Mouse (Mus musculus): ENCODE measurements around the gene Rif1. TPM values are rescaled to one million over a fixed set of nuclear protein-coding genes. Genes with fewer than 3 reads are reported as not detected.

Rif1 gene
- polyA plus RNA-seq, 1 experiment from 2014 or later = 24.3 TPM

GRCm38 (mm10) chr2:52057681-52058080 lies 15.0 kb upstream of the Rif1 start:
- H3K9me3 ChIP-seq (replicated peaks; ENCODE audit: low read length) = no peaks in the 10 kb centered on the region
- H3K4me2 ChIP-seq (ENCODE audit: low read length) = no peak overlapping the region
- no peak overlapping the region for H3K27ac ChIP-seq
- TF ChIP-seq CTCF (IDR thresholded peaks at IDR 0.05; ENCODE audit: low read depth) = no peak
- no peaks in the 10 kb centered on the region for H3K27me3 ChIP-seq (ENCODE audit: insufficient read depth, low read length)
- no peak overlapping the region for H3K4me3 ChIP-seq (replicated peaks; ENCODE audit: low read depth, low read length)
- DNase-seq (ENCODE audit: low spot score) (no peak), ATAC-seq (replicated peaks; ENCODE audit: low FRiP score, low read depth) (no peak)
- H3K9ac ChIP-seq (ENCODE audit: low read depth, low read length) = no peak overlapping the region
- H3K4me1 ChIP-seq (replicated peaks; ENCODE audit: insufficient read depth, low read length) = no peaks in the 10 kb centered on the region
- H3K36me3 ChIP-seq (ENCODE audit: insufficient read depth, low read length) = no peaks in the 10 kb centered on the region

- Histone ChIP-seq H3K4me2 (ENCODE audit: low read length) (no peak overlapping the region), H3K27ac (no peak overlapping the region), H3K4me1 (replicated peaks; ENCODE audit: insufficient read depth, low read length) (no peaks in the 10 kb centered on the region), H3K9ac (ENCODE audit: low read depth, low read length) (no peak overlapping the region), H3K4me3 (replicated peaks; ENCODE audit: low read depth, low read length) (no peak overlapping the region), H3K27me3 (ENCODE audit: insufficient read depth, low read length) (no peaks in the 10 kb centered on the region), H3K9me3 (replicated peaks; ENCODE audit: low read length) (no peaks in the 10 kb centered on the region), H3K36me3 (ENCODE audit: insufficient read depth, low read length) (no peaks in the 10 kb centered on the region)
- TF ChIP-seq CTCF (IDR thresholded peaks at IDR 0.05; ENCODE audit: low read depth) = no peak
- no peak for DNase-seq (ENCODE audit: low spot score)
- 75% methylated on average over 1 of the region's 1 CpGs for WGBS
- no peak for ATAC-seq (replicated peaks; ENCODE audit: low FRiP score, low read depth)
These were observed 4.0 kb upstream of the Rif1 start for GRCm38 (mm10) chr2:52068641-52069040.

GRCm38 (mm10) chr2:52070816-52071215 lies 1.8 kb upstream of the Rif1 start:
- H3K4me1 ChIP-seq (replicated peaks; ENCODE audit: insufficient read depth, low read length) = no peaks in the 10 kb centered on the region
- H3K4me3 ChIP-seq (replicated peaks; ENCODE audit: low read depth, low read length) = no peak overlapping the region
- no peaks in the 10 kb centered on the region for H3K9me3 ChIP-seq (replicated peaks; ENCODE audit: low read length)
- TF ChIP-seq CTCF (IDR thresholded peaks at IDR 0.05; ENCODE audit: low read depth) = no peak
- no peaks in the 10 kb centered on the region for H3K36me3 ChIP-seq (ENCODE audit: insufficient read depth, low read length)
- DNase-seq (ENCODE audit: low spot score) (no peak), ATAC-seq (replicated peaks; ENCODE audit: low FRiP score, low read depth) (no peak)
- no peak overlapping the region for H3K9ac ChIP-seq (ENCODE audit: low read depth, low read length)
- H3K27me3 ChIP-seq (ENCODE audit: insufficient read depth, low read length) = no peaks in the 10 kb centered on the region
- no peak overlapping the region for H3K4me2 ChIP-seq (ENCODE audit: low read length)
- H3K27ac ChIP-seq = no peak overlapping the region
- WGBS = 93% methylated on average over 5 of the region's 5 CpGs

- Histone ChIP-seq H3K4me2 (ENCODE audit: low read length) (peak overlapping the region; percentile 75), H3K9me3 (replicated peaks; ENCODE audit: low read length) (no peaks in the 10 kb centered on the region), H3K4me1 (replicated peaks; ENCODE audit: insufficient read depth, low read length) (no peaks in the 10 kb centered on the region), H3K27me3 (ENCODE audit: insufficient read depth, low read length) (no peaks in the 10 kb centered on the region), H3K27ac (0 out of 2 replicates have a peak overlapping the region, but pooled peaks have one; percentile 94), H3K36me3 (ENCODE audit: insufficient read depth, low read length) (no peaks in the 10 kb centered on the region), H3K9ac (ENCODE audit: low read depth, low read length) (no peak overlapping the region), H3K4me3 (replicated peaks; ENCODE audit: low read depth, low read length) (no peak overlapping the region)
- 62% methylated on average over 13 of the region's 13 CpGs for WGBS
- no peak for DNase-seq (ENCODE audit: low spot score)
- no peak for TF ChIP-seq CTCF (IDR thresholded peaks at IDR 0.05; ENCODE audit: low read depth)
- ATAC-seq (replicated peaks; ENCODE audit: low FRiP score, low read depth) = no peak
These were observed 1.2 kb upstream of the Rif1 start for GRCm38 (mm10) chr2:52071241-52071991.

GRCm38 (mm10) chr2:52072065-52072490 lies 554 bp upstream of the Rif1 start:
- Histone ChIP-seq H3K27ac (peak overlapping the region; percentile 94), H3K9me3 (replicated peaks; ENCODE audit: low read length) (no peaks in the 10 kb centered on the region), H3K27me3 (ENCODE audit: insufficient read depth, low read length) (no peaks in the 10 kb centered on the region), H3K36me3 (ENCODE audit: insufficient read depth, low read length) (no peaks in the 10 kb centered on the region), H3K9ac (ENCODE audit: low read depth, low read length) (peak overlapping the region; percentile 94; the same call in 1 of the 2 replicates), H3K4me2 (ENCODE audit: low read length) (peak overlapping the region; percentile 75), H3K4me1 (replicated peaks; ENCODE audit: insufficient read depth, low read length) (no peaks in the 10 kb centered on the region), H3K4me3 (replicated peaks; ENCODE audit: low read depth, low read length) (peak overlapping the region; percentile 99)
- peak; percentile 33 for DNase-seq (ENCODE audit: low spot score)
- 5% methylated on average over 10 of the region's 10 CpGs for WGBS
- TF ChIP-seq CTCF (IDR thresholded peaks at IDR 0.05; ENCODE audit: low read depth) = no peak
- ATAC-seq (replicated peaks; ENCODE audit: low FRiP score, low read depth) = peak; percentile 40; the same call in 1 of the 2 replicates

- Histone ChIP-seq H3K4me2 (ENCODE audit: low read length) (peak overlapping the region; percentile 75), H3K4me1 (replicated peaks; ENCODE audit: insufficient read depth, low read length) (no peaks in the 10 kb centered on the region), H3K9me3 (replicated peaks; ENCODE audit: low read length) (no peaks in the 10 kb centered on the region), H3K4me3 (replicated peaks; ENCODE audit: low read depth, low read length) (peak overlapping the region; percentile 99), H3K9ac (ENCODE audit: low read depth, low read length) (peak overlapping the region; percentile 94), H3K36me3 (ENCODE audit: insufficient read depth, low read length) (0 out of 2 replicates have a peak, but pooled peaks cover 3% of the 10 kb centered on the region), H3K27me3 (ENCODE audit: insufficient read depth, low read length) (no peaks in the 10 kb centered on the region), H3K27ac (peak overlapping the region; percentile 94)
- peak; percentile 0 for ATAC-seq (replicated peaks; ENCODE audit: low FRiP score, low read depth)
- no peak for TF ChIP-seq CTCF (IDR thresholded peaks at IDR 0.05; ENCODE audit: low read depth)
- peak; percentile 36 for DNase-seq (ENCODE audit: low spot score)
- 2% methylated on average over 56 of the region's 56 CpGs for WGBS
These were observed 691 bp downstream of the Rif1 start for GRCm38 (mm10) chr2:52073141-52073904.

Data from kidney, postnatal 0 days (tissue).